Mouse (Mus musculus): Measurements from ENCODE around the gene Prpf3. TPM values are rescaled to one million over a fixed set of nuclear protein-coding genes. Genes with fewer than 3 reads are reported as not detected.
"Not testable (repeated sequence)": the region's sequence is repeated elsewhere in the genome, so short reads cannot be mapped to it uniquely, and the experiment has no call there.

Prpf3 gene
- polyA plus RNA-seq (2014; fragmentation: Nextera tagmentation; extraction: Ambion mirVana), result 65.3 and 69.6 TPM in 2 replicates

DNA sequence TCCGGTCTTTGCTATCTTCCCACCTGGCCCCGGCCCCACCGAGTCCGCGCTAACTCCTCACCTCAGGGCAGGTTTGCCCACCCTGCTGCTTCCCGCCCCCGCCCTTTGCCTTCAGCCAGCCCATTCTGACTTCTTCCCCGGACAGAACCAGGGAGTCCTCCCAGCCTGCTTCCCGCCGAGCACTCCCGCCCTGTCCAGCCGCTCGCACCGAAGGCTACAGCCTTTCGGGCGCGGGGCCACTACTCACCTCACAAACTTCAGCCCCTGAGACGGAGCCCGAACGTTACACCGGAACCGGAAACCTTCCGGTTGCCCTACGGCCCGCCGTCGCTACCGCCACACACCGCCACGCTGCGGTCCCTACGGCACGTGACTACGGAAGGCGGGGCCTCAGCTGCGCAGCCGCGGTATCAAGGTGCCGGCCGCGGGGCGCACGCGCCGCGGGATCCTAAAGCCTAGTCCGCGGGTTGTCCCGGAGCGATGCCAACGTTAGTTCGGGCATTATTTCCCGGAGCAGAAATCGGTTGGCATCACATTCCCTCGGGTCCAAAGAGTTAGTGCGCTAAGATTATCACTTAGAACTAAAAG lies at the start of gene Prpf3:
TSS of gene Prpf3 (minus strand) at position 384 of the 588 bp plus-strand sequence.
- H3K4me2 ChIP-seq, result peak within 1 kb of the TSS; percentile 70
- peak within 1 kb of the TSS; percentile 61; the same call in 1 of the 2 replicates for H3K27ac ChIP-seq (ENCODE audit: low read depth, low read length)
- DNase-seq (ENCODE audit: low spot score, missing footprints) (peak; percentile 99), ATAC-seq (ENCODE audit: low FRiP score) (peak; percentile 99)
- no peaks in the 10 kb centered on the region for H3K27me3 ChIP-seq (ENCODE audit: control insufficient read depth, insufficient read depth, low read length)
- H3K4me1 ChIP-seq (ENCODE audit: control insufficient read depth, insufficient read depth, low read length), result peaks cover 6% of the 10 kb centered on the region; the same call in 1 of the 2 replicates
- peak within 1 kb of the TSS; percentile 90 for H3K4me3 ChIP-seq (ENCODE audit: low read depth, low read length)
- under 1% methylated on average over 56 of the region's 56 CpGs for WGBS
- no peaks in the 10 kb centered on the region for H3K9me3 ChIP-seq (ENCODE audit: control insufficient read depth, low read length)
- peaks cover 13% of the 10 kb centered on the region for H3K36me3 ChIP-seq (ENCODE audit: control insufficient read depth, insufficient read depth, low read length)
- H3K9ac ChIP-seq (ENCODE audit: low read length), result peak within 1 kb of the TSS; percentile 89

GRCm38 (mm10) chr3:95904568-95904967 lies 48.9 kb upstream of the Prpf3 start, which contains the start of gene Car14:
Gene Car14 (minus strand): TSS chr3:95904691.
- Histone ChIP-seq H3K9ac (ENCODE audit: low read length) (peak within 1 kb of the TSS; percentile 62), H3K4me3 (ENCODE audit: low read depth, low read length) (peak within 1 kb of the TSS; percentile 28), H3K27ac (ENCODE audit: low read depth, low read length) (peak within 1 kb of the TSS; percentile 59), H3K9me3 (ENCODE audit: control insufficient read depth, low read length) (no peaks in the 10 kb centered on the region), H3K4me2 (peak within 1 kb of the TSS; percentile 56), H3K27me3 (ENCODE audit: control insufficient read depth, insufficient read depth, low read length) (peaks cover 2% of the 10 kb centered on the region; the same call in 1 of the 2 replicates), H3K36me3 (ENCODE audit: control insufficient read depth, insufficient read depth, low read length) (no peaks in the 10 kb centered on the region), H3K4me1 (ENCODE audit: control insufficient read depth, insufficient read depth, low read length) (peaks cover 28% of the 10 kb centered on the region)
- WGBS, result 1% methylated on average over 15 of the region's 15 CpGs
- ATAC-seq (ENCODE audit: low FRiP score), result peak; percentile 66; the same call in 1 of the 2 replicates
- peak; percentile 94 for DNase-seq (ENCODE audit: low spot score, missing footprints)

DNA sequence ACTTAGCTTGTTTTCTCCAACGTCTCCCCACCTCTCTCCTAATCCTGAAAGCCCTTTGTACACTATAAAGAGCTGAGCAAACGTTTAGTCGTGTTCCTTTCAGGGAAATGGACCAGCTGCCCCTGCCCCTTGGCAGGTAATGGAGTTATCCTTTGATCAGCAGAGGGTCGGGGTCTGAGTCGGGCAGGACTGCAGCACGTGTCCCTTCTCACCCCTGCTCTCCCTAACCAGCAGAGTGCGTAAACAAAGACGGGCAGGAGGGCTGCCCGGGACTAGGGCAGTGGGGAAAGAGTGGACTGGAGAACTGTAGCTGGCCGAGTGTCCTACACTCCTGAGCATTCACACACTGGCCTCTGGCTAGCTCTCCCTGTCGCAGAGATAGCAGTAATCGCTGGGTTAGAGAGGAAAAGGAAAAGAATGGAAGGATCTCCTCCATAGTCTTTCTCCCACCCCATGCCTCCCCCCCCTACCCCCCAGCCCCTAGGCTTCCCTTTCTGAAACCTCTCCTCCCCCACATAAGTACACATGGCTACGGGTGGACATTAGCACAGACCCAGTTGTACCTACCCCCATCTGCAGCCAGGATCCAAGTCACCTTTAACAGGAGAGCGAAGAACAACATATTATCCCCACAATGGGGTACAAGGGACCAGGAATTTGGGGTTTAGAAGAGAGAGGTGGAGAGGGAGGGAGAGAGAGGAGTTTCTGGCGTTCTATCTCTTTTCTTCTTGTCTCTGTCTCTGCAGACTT lies 48.2 kb upstream of the Prpf3 start:
- no peak overlapping the region; the same call in 1 of the 2 replicates for H3K27ac ChIP-seq (ENCODE audit: low read depth, low read length)
- 0% methylated on average over 15 of the region's 15 CpGs for WGBS
- H3K4me3 ChIP-seq (ENCODE audit: low read depth, low read length), result peak overlapping the region; percentile 28
- peak overlapping the region; percentile 56 for H3K4me2 ChIP-seq
- H3K9me3 ChIP-seq (ENCODE audit: control insufficient read depth, low read length), result no peaks in the 10 kb centered on the region
- ATAC-seq (ENCODE audit: low FRiP score) (peak; percentile 53; the same call in 1 of the 2 replicates), DNase-seq (ENCODE audit: low spot score, missing footprints) (peak; percentile 90)
- H3K27me3 ChIP-seq (ENCODE audit: control insufficient read depth, insufficient read depth, low read length), result peaks cover 2% of the 10 kb centered on the region; the same call in 1 of the 2 replicates
- peaks cover 28% of the 10 kb centered on the region for H3K4me1 ChIP-seq (ENCODE audit: control insufficient read depth, insufficient read depth, low read length)
- H3K9ac ChIP-seq (ENCODE audit: low read length), result peak overlapping the region; percentile 62
- no peaks in the 10 kb centered on the region for H3K36me3 ChIP-seq (ENCODE audit: control insufficient read depth, insufficient read depth, low read length)

DNA sequence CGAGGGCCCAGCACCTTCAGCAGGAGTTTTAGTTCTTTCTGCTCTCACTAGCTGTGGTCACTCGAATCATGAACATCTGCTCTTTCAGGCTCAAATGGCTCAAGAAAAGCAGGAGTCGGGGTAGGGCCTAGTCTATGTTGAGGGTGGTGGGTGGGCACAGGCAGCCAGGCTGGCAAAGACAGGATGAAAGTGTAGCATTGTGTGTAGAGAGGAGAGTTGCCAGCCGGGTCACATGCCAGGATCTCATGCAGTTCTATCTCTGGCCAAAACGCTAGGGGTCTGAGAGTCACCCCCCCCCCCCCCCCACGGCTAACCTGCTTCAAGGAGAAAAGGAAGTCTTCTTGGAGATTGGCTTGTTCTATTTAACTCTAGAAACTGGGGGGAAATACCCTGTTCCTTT lies 47.0 kb upstream of the Prpf3 start:
- Histone ChIP-seq H3K27ac (ENCODE audit: low read depth, low read length) (no peak overlapping the region), H3K36me3 (ENCODE audit: control insufficient read depth, insufficient read depth, low read length) (no peaks in the 10 kb centered on the region), H3K27me3 (ENCODE audit: control insufficient read depth, insufficient read depth, low read length) (peaks cover 2% of the 10 kb centered on the region; the same call in 1 of the 2 replicates), H3K9ac (ENCODE audit: low read length) (peak overlapping the region; percentile 47), H3K4me2 (peak overlapping the region; percentile 56; the same call in 1 of the 2 replicates), H3K9me3 (ENCODE audit: control insufficient read depth, low read length) (no peaks in the 10 kb centered on the region), H3K4me3 (ENCODE audit: low read depth, low read length) (0 out of 2 replicates have a peak overlapping the region, but pooled peaks have one; percentile 3), H3K4me1 (ENCODE audit: control insufficient read depth, insufficient read depth, low read length) (peaks cover 28% of the 10 kb centered on the region)
- DNase-seq (ENCODE audit: low spot score, missing footprints) (no peak), ATAC-seq (ENCODE audit: low FRiP score) (no peak)
- 36% methylated on average over 6 of the region's 6 CpGs for WGBS

DNA sequence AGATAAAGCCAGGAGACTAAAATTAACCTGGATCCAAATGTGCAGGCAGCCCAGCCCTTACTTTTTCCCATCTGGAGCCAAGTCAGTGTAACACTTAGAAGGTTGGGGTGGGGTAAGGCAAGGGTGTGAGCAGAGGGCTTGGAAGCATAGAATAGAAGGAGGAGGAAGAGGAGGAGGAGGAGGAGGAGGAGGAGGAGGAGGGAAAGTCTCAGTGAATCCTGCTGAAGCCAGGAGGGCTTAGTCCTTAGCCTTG lies 46.6 kb upstream of the Prpf3 start:
- Histone ChIP-seq H3K9me3 (ENCODE audit: control insufficient read depth, low read length) (no peaks in the 10 kb centered on the region), H3K9ac (ENCODE audit: low read length) (peak overlapping the region; percentile 47), H3K4me3 (ENCODE audit: low read depth, low read length) (no peak overlapping the region), H3K4me2 (no peak overlapping the region), H3K27ac (ENCODE audit: low read depth, low read length) (no peak overlapping the region), H3K4me1 (ENCODE audit: control insufficient read depth, insufficient read depth, low read length) (peaks cover 28% of the 10 kb centered on the region), H3K36me3 (ENCODE audit: control insufficient read depth, insufficient read depth, low read length) (no peaks in the 10 kb centered on the region), H3K27me3 (ENCODE audit: control insufficient read depth, insufficient read depth, low read length) (no peaks in the 10 kb centered on the region; the same call in 1 of the 2 replicates)
- ATAC-seq (ENCODE audit: low FRiP score) (no peak), DNase-seq (ENCODE audit: low spot score, missing footprints) (no peak)

DNA sequence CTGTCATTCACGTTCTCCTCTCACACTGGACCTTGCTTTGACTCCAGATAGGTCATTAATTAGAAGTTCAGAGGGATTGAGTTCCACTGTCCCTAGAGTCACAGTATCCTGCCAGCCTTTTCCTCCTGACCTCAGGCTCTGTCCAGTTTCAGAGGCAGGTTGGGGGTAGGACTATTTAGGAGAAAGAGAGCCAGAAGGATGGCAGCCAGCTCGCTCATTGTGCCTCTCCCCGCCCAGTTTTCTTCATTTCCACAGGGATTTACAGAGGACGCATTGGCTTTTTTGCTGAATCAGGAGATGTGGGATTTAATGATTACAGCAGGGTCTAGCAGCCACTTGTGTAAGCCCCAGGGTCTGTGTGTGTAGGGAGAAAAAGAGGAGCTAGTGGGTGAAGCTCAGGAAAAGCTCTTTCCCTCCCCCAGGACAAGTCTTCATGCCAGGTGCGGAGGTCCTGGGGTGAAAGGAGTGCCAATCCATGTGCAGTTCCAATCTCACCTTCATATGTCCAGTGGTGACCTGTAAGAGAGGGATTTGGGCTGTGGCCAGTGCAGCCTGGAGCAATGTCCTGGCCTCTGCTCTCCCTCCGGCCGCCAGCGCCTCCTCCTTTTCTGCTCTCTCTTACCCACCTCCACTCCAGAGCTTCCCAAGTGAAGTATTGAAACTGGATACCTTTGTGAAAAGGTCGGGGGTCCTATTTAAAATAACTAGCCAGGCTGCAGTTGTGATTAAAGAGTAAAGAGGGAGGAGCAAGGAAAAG lies 46.1 kb upstream of the Prpf3 start:
- 70% methylated on average over 9 of the region's 9 CpGs for WGBS
- ATAC-seq (ENCODE audit: low FRiP score), result no peak
- H3K36me3 ChIP-seq (ENCODE audit: control insufficient read depth, insufficient read depth, low read length), result no peaks in the 10 kb centered on the region
- H3K9ac ChIP-seq (ENCODE audit: low read length), result no peak overlapping the region; the same call in 1 of the 2 replicates
- no peak overlapping the region for H3K4me2 ChIP-seq
- no peaks in the 10 kb centered on the region for H3K9me3 ChIP-seq (ENCODE audit: control insufficient read depth, low read length)
- no peak for DNase-seq (ENCODE audit: low spot score, missing footprints)
- H3K27ac ChIP-seq (ENCODE audit: low read depth, low read length), result no peak overlapping the region
- peaks cover 26% of the 10 kb centered on the region for H3K4me1 ChIP-seq (ENCODE audit: control insufficient read depth, insufficient read depth, low read length)
- no peak overlapping the region for H3K4me3 ChIP-seq (ENCODE audit: low read depth, low read length)
- no peaks in the 10 kb centered on the region for H3K27me3 ChIP-seq (ENCODE audit: control insufficient read depth, insufficient read depth, low read length)

GRCm38 (mm10) chr3:95899800-95900524 lies 44.3 kb upstream of the Prpf3 start:
- DNase-seq (ENCODE audit: low spot score, missing footprints), result no peak
- Histone ChIP-seq H3K9me3 (ENCODE audit: control insufficient read depth, low read length) (no peaks in the 10 kb centered on the region), H3K27ac (ENCODE audit: low read depth, low read length) (no peak overlapping the region), H3K9ac (ENCODE audit: low read length) (no peak overlapping the region), H3K4me1 (ENCODE audit: control insufficient read depth, insufficient read depth, low read length) (peaks cover 20% of the 10 kb centered on the region), H3K4me2 (no peak overlapping the region), H3K27me3 (ENCODE audit: control insufficient read depth, insufficient read depth, low read length) (no peaks in the 10 kb centered on the region), H3K4me3 (ENCODE audit: low read depth, low read length) (no peak overlapping the region), H3K36me3 (ENCODE audit: control insufficient read depth, insufficient read depth, low read length) (no peaks in the 10 kb centered on the region)
- ATAC-seq (ENCODE audit: low FRiP score), result no peak
- 75% methylated on average over 13 of the region's 13 CpGs for WGBS

DNA sequence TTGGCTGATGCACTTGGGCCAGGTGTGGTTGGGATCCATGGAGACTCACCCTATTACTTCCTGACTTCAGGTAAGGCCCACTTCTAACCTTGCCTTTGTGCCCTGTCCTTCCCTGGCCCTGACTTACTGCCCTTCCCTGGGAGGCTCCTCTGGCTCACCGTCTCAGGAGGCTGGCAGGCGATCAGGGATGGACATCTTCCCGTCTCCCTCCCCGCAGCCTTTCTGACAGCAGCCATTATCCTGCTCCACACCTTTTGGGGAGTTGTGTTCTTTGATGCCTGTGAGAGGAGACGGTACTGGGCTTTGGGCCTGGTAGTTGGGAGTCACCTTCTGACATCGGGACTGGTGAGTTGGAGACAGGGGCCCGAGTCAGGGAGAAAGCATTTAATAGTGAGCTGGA lies 39.8 kb upstream of the Prpf3 start:
- not testable (repeated sequence) for H3K4me3 ChIP-seq (ENCODE audit: low read depth, low read length)

More for the DNA sequence above, 39.8 kb upstream of the Prpf3 start:
- H3K27me3 ChIP-seq (ENCODE audit: control insufficient read depth, insufficient read depth, low read length); H3K36me3 ChIP-seq (ENCODE audit: control insufficient read depth, insufficient read depth, low read length); H3K9ac ChIP-seq (ENCODE audit: low read length); ATAC-seq (ENCODE audit: low FRiP score); H3K9me3 ChIP-seq (ENCODE audit: control insufficient read depth, low read length); H3K27ac ChIP-seq (ENCODE audit: low read depth, low read length); DNase-seq (ENCODE audit: low spot score, missing footprints); H3K4me2 ChIP-seq: not testable (repeated sequence)
- WGBS, result 88% methylated on average over 7 of the region's 7 CpGs
- H3K4me1 ChIP-seq (ENCODE audit: control insufficient read depth, insufficient read depth, low read length), result peaks cover 12% of the 10 kb centered on the region
